Mouse (Mus musculus) forebrain, embryonic 13.5 days (tissue): ENCODE measurements around the gene Gm2042. TPM values are rescaled to one million over a fixed set of nuclear protein-coding genes. Genes with fewer than 3 reads are reported as not detected.
"Not testable (repeated sequence)": the region's sequence is repeated elsewhere in the genome, so short reads cannot be mapped to it uniquely, and the experiment has no call there.

Experiments used
- ATAC-seq: fragments of 200-750 bp; cut with Nextera tagmentation; 2 replicates; pipeline ENCODE4 v1.8.0; 2017
- H3K27ac ChIP-seq: fragments of 300-500 bp; sonication (generic); 2 replicates; pipeline ENCODE4 v1.5.1; 2015; ENCODE audit warnings: inconsistent platforms, mild to moderate bottlenecking, moderate library complexity
- H3K27me3 ChIP-seq: fragments of 300-500 bp; sonication (generic); 2 replicates; pipeline ENCODE4 v1.6.1; 2015; ENCODE audit warnings: mild to moderate bottlenecking, inconsistent platforms
- H3K36me3 ChIP-seq: fragments of 300-500 bp; sonication (generic); 2 replicates; pipeline ENCODE4 v1.6.1; 2015; ENCODE audit warnings: mild to moderate bottlenecking, inconsistent platforms; ENCODE audit not compliant: poor library complexity, severe bottlenecking
- H3K4me1 ChIP-seq: fragments of 300-500 bp; sonication (generic); 2 replicates; pipeline ENCODE4 v1.6.1; 2015; ENCODE audit warnings: inconsistent platforms
- H3K4me2 ChIP-seq: fragments of 300-500 bp; sonication (generic); 2 replicates; pipeline ENCODE4 v1.6.1; 2015; ENCODE audit warnings: inconsistent platforms, mild to moderate bottlenecking, moderate library complexity
- H3K4me3 ChIP-seq: fragments of 300-500 bp; sonication (generic); 2 replicates; pipeline ENCODE4 v1.5.1; 2015; ENCODE audit warnings: mild to moderate bottlenecking, inconsistent platforms
- H3K9ac ChIP-seq: fragments of 300-500 bp; sonication (generic); 2 replicates; pipeline ENCODE4 v1.6.1; 2015; ENCODE audit warnings: mild to moderate bottlenecking, inconsistent platforms
- H3K9me3 ChIP-seq: fragments of 300-500 bp; sonication (generic); replicated peaks from 2 replicates; pipeline ENCODE4 v1.6.1; 2016; ENCODE audit warnings: inconsistent platforms
- WGBS: fragments of 180-500 bp; shearing (Covaris S2); methylation state at CpG from one replicate; pipeline ENCODE4 v1.1.7; 2015; 5-methylcytosine and 5-hydroxymethylcytosine counted together
- polyA plus RNA-seq: library from polyadenylated mRNA; unstranded; fragments of >200 nt; fragmentation: Nextera tagmentation; extraction: Ambion mirVana; gene quantifications from 2 replicates; pipeline ENCODE4 v1.2.1, GENCODE M21; 2015

The Gm2042 gene
- not detected in 2 replicates for polyA plus RNA-seq

GRCm38 (mm10) chr12:87953780-87954179 is at the start of gene Gm2042:
Gm2042 (plus strand) TSS chr12:87954080.
- H3K4me2 ChIP-seq, H3K9me3 ChIP-seq, H3K9ac ChIP-seq, H3K4me3 ChIP-seq, H3K4me1 ChIP-seq, ATAC-seq, H3K27ac ChIP-seq, H3K36me3 ChIP-seq, H3K27me3 ChIP-seq: not testable (repeated sequence)
- 92% methylated on average over 2 of the region's 2 CpGs for WGBS

- H3K27me3 ChIP-seq, result not testable (repeated sequence)
Observed at GRCm38 (mm10) chr12:87919721-87920120, 34.2 kb upstream of the Gm2042 start, which contains the start of gene Gm2035. Gm2035 (minus strand) TSS chr12:87919857.

GRCm38 (mm10) chr12:87984000-87984399 is 30.1 kb downstream of the Gm2042 start:
- H3K36me3 ChIP-seq, H3K4me1 ChIP-seq, H3K4me2 ChIP-seq, H3K9me3 ChIP-seq, H3K4me3 ChIP-seq, H3K9ac ChIP-seq, H3K27me3 ChIP-seq, ATAC-seq, H3K27ac ChIP-seq: not testable (repeated sequence)

More at GRCm38 (mm10) chr12:87919721-87920120, 34.2 kb upstream of the Gm2042 start, which contains the start of gene Gm2035:
- not testable (repeated sequence) for H3K36me3 ChIP-seq, H3K9me3 ChIP-seq, H3K4me1 ChIP-seq, H3K4me2 ChIP-seq, ATAC-seq, H3K27ac ChIP-seq, H3K4me3 ChIP-seq, H3K9ac ChIP-seq
- WGBS, result 82% methylated on average over 2 of the region's 2 CpGs

- not testable (repeated sequence) for H3K27me3 ChIP-seq, H3K27ac ChIP-seq, H3K4me2 ChIP-seq, H3K9me3 ChIP-seq, ATAC-seq, H3K4me3 ChIP-seq, H3K36me3 ChIP-seq, H3K4me1 ChIP-seq, H3K9ac ChIP-seq
- WGBS, result 74% methylated on average over 3 of the region's 3 CpGs
Observed at GRCm38 (mm10) chr12:88004118-88004517, 50.2 kb downstream of the Gm2042 start.

Other genes starting within 250 kb of the Gm2042 start
- gene Gm21319, start 178.3 kb upstream of the Gm2042 start, polyA plus RNA-seq, result not detected in 2 replicates
- not detected in 2 replicates for gene Gm21936, start 158.6 kb upstream of the Gm2042 start, polyA plus RNA-seq
- gene BB287469, start 137.5 kb upstream of the Gm2042 start, polyA plus RNA-seq, result not detected in 2 replicates
- not detected in 2 replicates for gene Gm2001, start 111.7 kb upstream of the Gm2042 start, polyA plus RNA-seq
- gene Gm2016, start 80.0 kb upstream of the Gm2042 start, polyA plus RNA-seq, result not detected in 2 replicates
- gene Gm2022, start 58.7 kb upstream of the Gm2042 start, polyA plus RNA-seq, result not detected in 2 replicates
- gene Gm2035, start 34.2 kb upstream of the Gm2042 start, polyA plus RNA-seq, result not detected in 2 replicates
- gene Gm2075, start 57.8 kb downstream of the Gm2042 start, polyA plus RNA-seq, result not detected in 2 replicates
- not detected in 2 replicates for gene Gm6803, start 64.7 kb downstream of the Gm2042 start, polyA plus RNA-seq
- not detected in 2 replicates for gene Gm2056, start 72.9 kb downstream of the Gm2042 start, polyA plus RNA-seq
- not detected in 2 replicates for gene Gm16368, start 129.6 kb downstream of the Gm2042 start, polyA plus RNA-seq
- not detected in 2 replicates for gene Gm10436, start 228.0 kb downstream of the Gm2042 start, polyA plus RNA-seq